Mouse (Mus musculus) lung, postnatal 0 days (tissue): ENCODE measurements around the gene Tex52. TPM values are rescaled to one million over a fixed set of nuclear protein-coding genes. Genes with fewer than 3 reads are reported as not detected.
"Not testable (repeated sequence)": the region's sequence is repeated elsewhere in the genome, so short reads cannot be mapped to it uniquely, and the experiment has no call there.

Experiments
- ATAC-seq: fragments of 200-750 bp; cut with Nextera tagmentation; 2 replicates; pipeline ENCODE4 v1.8.0; 2017; ENCODE audit warnings: moderate library complexity
- DNase-seq: peaks from one replicate; pipeline ENCODE4 v3.0.0-alpha.2; 2016; ENCODE audit warnings: low spot score
- H3K27ac ChIP-seq: fragments of 300-500 bp; sonication (generic); 2 replicates; pipeline ENCODE4 v1.5.1; 2014; ENCODE audit warnings: antibody characterized with exemption, mild to moderate bottlenecking, low read length, mixed read lengths
- H3K27me3 ChIP-seq: fragments of 300-500 bp; sonication (generic); replicated peaks from 2 replicates; pipeline ENCODE4 v1.6.1; 2014; ENCODE audit warnings: low read length, mixed read lengths; ENCODE audit not compliant: insufficient read depth
- H3K36me3 ChIP-seq: fragments of 300-500 bp; sonication (generic); 2 replicates; pipeline ENCODE4 v1.6.1; 2014; ENCODE audit warnings: low read length, mixed read lengths; ENCODE audit not compliant: insufficient read depth
- H3K4me1 ChIP-seq: fragments of 300-500 bp; sonication (generic); 2 replicates; pipeline ENCODE4 v1.6.1; 2014; ENCODE audit warnings: antibody characterized with exemption, low read depth, low read length, mixed read lengths; ENCODE audit not compliant: insufficient read depth
- H3K4me2 ChIP-seq: fragments of 300-500 bp; sonication (generic); replicated peaks from 2 replicates; pipeline ENCODE4 v1.6.1; 2014; ENCODE audit warnings: low read depth, mild to moderate bottlenecking, low read length, moderate library complexity, mixed read lengths
- H3K4me3 ChIP-seq: fragments of 300-500 bp; sonication (generic); 2 replicates; pipeline ENCODE4 v1.5.1; 2014; ENCODE audit warnings: low read depth, low read length
- H3K9ac ChIP-seq: fragments of 300-500 bp; sonication (generic); replicated peaks from 2 replicates; pipeline ENCODE4 v1.6.1; 2014; ENCODE audit warnings: low read depth, mild to moderate bottlenecking
- H3K9me3 ChIP-seq: fragments of 300-500 bp; sonication (generic); 2 replicates; pipeline ENCODE4 v1.6.1; 2016; ENCODE audit warnings: low read length, mixed read lengths
- CTCF ChIP-seq: IDR thresholded peaks from 2 replicates; pipeline ENCODE4 v1.5.1; 2016; ENCODE audit warnings: antibody characterized with exemption, mild to moderate bottlenecking
- EP300 ChIP-seq: IDR thresholded peaks from 2 replicates; pipeline ENCODE4 v1.6.1; 2016; ENCODE audit warnings: antibody characterized with exemption, mild to moderate bottlenecking, control low read depth
- WGBS: fragments of 180-500 bp; shearing (Covaris S2); extraction: QIAGEN DNeasy Blood & Tissue Kit; methylation state at CpG from one replicate; pipeline ENCODE4 v1.1.7; 2014; 5-methylcytosine and 5-hydroxymethylcytosine counted together
- polyA plus RNA-seq: library from polyadenylated mRNA; unstranded; fragments of >200 nt; fragmentation: Nextera tagmentation; extraction: Ambion mirVana; gene quantifications from 2 replicates; pipeline ENCODE4 v1.2.1, GENCODE M21; 2015

The Tex52 gene
- polyA plus RNA-seq, 1 experiment from 2014 or later: 0.17 TPM

- no peak for ATAC-seq
- 81% methylated on average over 17 of the region's 17 CpGs for WGBS
- H3K4me1 ChIP-seq: no peaks in the 10 kb centered on the region
- H3K4me3 ChIP-seq: no peak overlapping the region
- H3K36me3 ChIP-seq: 0 out of 2 replicates have a peak, but pooled peaks cover 3% of the 10 kb centered on the region
- no peak overlapping the region for H3K27ac ChIP-seq
- no peak overlapping the region for H3K4me2 ChIP-seq
- H3K9me3 ChIP-seq: no peaks in the 10 kb centered on the region
- no peak for DNase-seq
- TF ChIP-seq EP300: no peak
- no peak for TF ChIP-seq CTCF
- H3K27me3 ChIP-seq: no peaks in the 10 kb centered on the region
- H3K9ac ChIP-seq: no peak overlapping the region
Measured at GRCm38 (mm10) chr6:128376371-128377085, 1.3 kb downstream of the Tex52 start.

- TF ChIP-seq CTCF (no peak), EP300 (no peak)
- DNase-seq (no peak), ATAC-seq (no peak)
- H3K27me3 ChIP-seq: no peaks in the 10 kb centered on the region
- H3K9me3 ChIP-seq: no peaks in the 10 kb centered on the region
- H3K9ac ChIP-seq: no peak overlapping the region
- no peaks in the 10 kb centered on the region for H3K36me3 ChIP-seq
- 76% methylated on average over 16 of the region's 16 CpGs for WGBS
- no peak overlapping the region for H3K4me2 ChIP-seq
- no peaks in the 10 kb centered on the region for H3K4me1 ChIP-seq
- no peak overlapping the region for H3K27ac ChIP-seq
- H3K4me3 ChIP-seq: no peak overlapping the region
Measured at GRCm38 (mm10) chr6:128379636-128380035, 4.4 kb downstream of the Tex52 start.

GRCm38 (mm10) chr6:128380594-128381167, 5.4 kb downstream of the Tex52 start:
- 37% methylated on average over 1 of the region's 1 CpGs for WGBS
- H3K36me3 ChIP-seq: not testable (repeated sequence)

GRCm38 (mm10) chr6:128381254-128381653, 6.0 kb downstream of the Tex52 start:
- H3K27me3 ChIP-seq: no peaks in the 10 kb centered on the region
- WGBS: 58% methylated on average over 3 of the region's 3 CpGs
- no peak for ATAC-seq
- no peaks in the 10 kb centered on the region for H3K9me3 ChIP-seq
- no peaks in the 10 kb centered on the region for H3K36me3 ChIP-seq
- DNase-seq: no peak
- H3K4me2 ChIP-seq: no peak overlapping the region
- no peaks in the 10 kb centered on the region for H3K4me1 ChIP-seq
- no peak overlapping the region for H3K4me3 ChIP-seq
- H3K27ac ChIP-seq: no peak overlapping the region
- no peak for TF ChIP-seq EP300
- no peak for TF ChIP-seq CTCF
- H3K9ac ChIP-seq: no peak overlapping the region

More at GRCm38 (mm10) chr6:128380594-128381167, 5.4 kb downstream of the Tex52 start:
- H3K27ac ChIP-seq, DNase-seq, H3K4me1 ChIP-seq, H3K4me3 ChIP-seq, H3K27me3 ChIP-seq, H3K4me2 ChIP-seq, ATAC-seq, H3K9me3 ChIP-seq, H3K9ac ChIP-seq: not testable (repeated sequence)
- TF ChIP-seq CTCF: peak; percentile 34

GRCm38 (mm10) chr6:128383752-128384151, 8.5 kb downstream of the Tex52 start:
- Histone ChIP-seq H3K27ac (no peak overlapping the region), H3K4me3 (no peak overlapping the region), H3K27me3 (no peaks in the 10 kb centered on the region), H3K9me3 (no peaks in the 10 kb centered on the region), H3K9ac (no peak overlapping the region), H3K4me2 (no peak overlapping the region), H3K36me3 (no peaks in the 10 kb centered on the region), H3K4me1 (no peaks in the 10 kb centered on the region)
- DNase-seq (no peak), ATAC-seq (no peak)
- no peak for TF ChIP-seq CTCF
- TF ChIP-seq EP300: no peak
- WGBS: 68% methylated on average over 7 of the region's 7 CpGs

GRCm38 (mm10) chr6:128385026-128385425, 9.8 kb downstream of the Tex52 start:
- H3K27me3 ChIP-seq: no peaks in the 10 kb centered on the region
- no peak for ATAC-seq
- no peak overlapping the region for H3K4me3 ChIP-seq
- no peak overlapping the region for H3K4me2 ChIP-seq
- WGBS: 55% methylated on average over 1 of the region's 1 CpGs
- no peaks in the 10 kb centered on the region for H3K9me3 ChIP-seq
- H3K36me3 ChIP-seq: no peaks in the 10 kb centered on the region
- H3K9ac ChIP-seq: no peak overlapping the region
- no peak for DNase-seq
- no peak overlapping the region for H3K27ac ChIP-seq
- no peak for TF ChIP-seq EP300
- no peak for TF ChIP-seq CTCF
- H3K4me1 ChIP-seq: no peaks in the 10 kb centered on the region
